Mouse (Mus musculus) embryo, embryonic 11 days (tissue): ENCODE data around the gene Gm7982.
"Not testable (repeated sequence)": the region's sequence is repeated elsewhere in the genome, so short reads cannot be mapped to it uniquely, and the experiment has no call there.

Source experiments
- DNase-seq: peaks from one replicate; pipeline ENCODE4 v3.0.0-alpha.2; 2015

The Gm7982 gene

DNA sequence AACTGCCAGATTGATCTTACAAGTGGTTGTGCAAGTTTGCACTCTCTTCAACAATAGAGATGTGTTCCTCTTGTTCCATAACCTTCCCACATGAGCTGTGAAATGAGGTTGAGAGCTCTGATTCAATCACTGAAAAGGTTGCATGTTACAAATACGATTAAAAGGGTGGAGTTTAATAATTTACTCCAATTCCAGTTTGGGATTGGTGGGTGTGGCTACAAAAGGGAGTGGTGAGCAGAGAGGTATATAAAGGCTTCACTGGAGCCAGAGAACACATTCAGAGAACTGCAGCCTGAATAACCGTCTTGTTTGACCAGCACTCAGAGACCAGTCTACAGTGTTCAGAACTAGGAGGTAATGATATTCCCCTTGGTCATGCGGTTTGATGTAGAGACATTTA, at the start of gene Gm7982:
Gm7982 (plus strand) TSS at position 301 of the 400 bp plus-strand sequence.
- DNase-seq, result not testable (repeated sequence)

DNA sequence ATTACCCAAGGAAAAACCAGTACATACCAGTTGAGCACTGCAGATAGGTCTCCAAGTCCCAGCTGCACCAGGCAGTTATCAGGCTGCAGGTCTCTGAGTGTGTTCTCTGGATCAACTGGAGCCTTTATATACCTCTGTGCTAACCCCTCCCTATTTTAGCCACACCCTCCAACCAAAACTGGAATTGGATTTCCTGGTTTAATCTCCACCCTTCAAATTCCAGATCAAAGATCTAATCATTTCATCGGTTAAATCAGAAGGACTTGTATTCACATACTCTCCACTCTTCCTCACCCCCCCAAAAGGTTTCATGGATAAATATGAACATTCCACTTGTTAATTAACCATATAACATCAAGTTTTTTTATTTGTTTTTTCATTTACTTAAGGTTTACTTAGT, 5.7 kb upstream of the Gm7982 start, which contains the start of gene Gm7978:
Gm7978 (minus strand) TSS at position 101 of the 400 bp plus-strand sequence.
- DNase-seq, result not testable (repeated sequence)

DNA sequence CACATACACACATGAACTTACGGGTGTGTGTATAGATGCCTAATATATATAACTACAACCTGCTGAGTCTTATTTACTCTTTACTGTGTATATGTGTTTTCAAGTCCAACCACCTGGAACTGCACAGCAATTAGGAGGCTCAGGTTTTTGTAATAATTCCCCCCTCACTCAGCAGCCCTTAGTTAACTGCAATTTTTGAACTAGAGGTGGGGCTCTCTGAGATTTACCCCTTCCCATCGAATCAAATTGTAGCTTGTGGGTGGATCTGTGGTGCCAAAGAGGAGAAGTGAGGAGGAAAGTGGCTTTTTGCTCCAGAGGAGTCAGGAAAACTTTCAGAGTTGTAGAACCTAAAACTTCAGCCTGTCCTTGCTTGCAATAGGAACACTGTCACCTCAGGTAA, 33.9 kb downstream of the Gm7982 start, which contains the start of gene E330014E10Rik:
E330014E10Rik (plus strand) TSS at position 301 of the 400 bp plus-strand sequence.
- not testable (repeated sequence) for DNase-seq
